Mouse (Mus musculus) lung, adult 2 months (tissue): ENCODE data around the gene Hspb3.

Experiments
- CTCF ChIP-seq: fragments of 200-500 bp; IDR thresholded peaks from 2 replicates; pipeline ENCODE4 v1.5.1; 2011; ENCODE audit warnings: mild to moderate bottlenecking, low read length, control low read depth; ENCODE audit not compliant: insufficient read depth
- POLR2A ChIP-seq: fragments of 200-500 bp; IDR thresholded peaks from 2 replicates; pipeline ENCODE4 v1.6.1; 2011; ENCODE audit warnings: low read depth, mild to moderate bottlenecking, control low read depth, low read length, borderline replicate concordance; ENCODE audit errors: extremely low read depth

- TF ChIP-seq CTCF (peak; percentile 63), POLR2A (peak; percentile 86; the same call in 1 of the 2 replicates)
These were observed 45.3 kb downstream of the Hspb3 start, which contains the start of gene Snx18 for GRCm38 (mm10) chr13:113617891-113618823.
